8 mouse cellular contexts compared by ENCODE assay signal in the genomic region with DNA sequence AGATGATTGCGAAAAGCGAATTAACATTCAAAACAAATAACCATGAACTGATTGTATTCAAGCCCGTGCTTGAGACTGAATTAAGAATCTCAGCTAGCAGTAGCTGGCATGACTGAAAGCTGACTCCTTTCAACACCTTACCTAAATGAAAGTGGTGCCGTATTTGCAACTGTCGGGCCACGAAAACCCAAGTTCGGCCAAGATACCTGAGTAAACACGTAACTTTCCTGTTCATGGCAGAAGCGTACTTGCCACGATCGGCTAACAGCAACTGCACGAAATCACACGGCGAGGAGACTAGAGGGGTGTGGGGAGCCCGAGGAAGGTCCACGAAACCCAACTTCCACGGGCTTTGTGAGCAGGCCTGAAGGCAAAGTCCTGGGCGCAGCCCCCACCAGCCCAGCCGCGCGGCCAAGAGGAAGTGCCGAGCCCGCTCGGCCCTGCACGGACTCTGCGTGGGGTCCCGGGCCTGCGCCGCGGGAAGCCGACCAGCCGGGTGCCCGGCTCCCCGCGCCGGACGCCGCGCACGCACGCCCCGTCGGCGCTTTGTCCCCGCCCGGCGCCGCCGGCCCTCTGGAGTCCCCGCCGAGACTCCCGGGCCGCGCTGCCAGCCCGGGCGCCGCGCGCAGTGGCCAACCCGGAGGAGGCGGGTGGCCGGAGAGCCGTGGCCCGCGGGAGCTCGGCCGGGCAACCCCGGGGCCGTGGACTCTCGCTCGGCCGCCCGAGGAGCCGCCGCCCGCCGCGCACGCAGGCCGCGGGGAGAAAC. TPM values are rescaled to one million over a fixed set of nuclear protein-coding genes. Genes with fewer than 3 reads are reported as not detected.
DNase-seq lines count a peak whose midpoint lies in the region; ATAC-seq and TF ChIP-seq lines count a peak whose summit lies in the region.

No protein-coding gene starts in this region.

- H3K4me3 ChIP-seq in cortical plate, adult 2 months (ENCODE audit: insufficient read depth, low read length), result peak overlapping the region; percentile 98
- peak overlapping the region; percentile 62 for H3K4me3 ChIP-seq in liver, adult 2 months (ENCODE audit: insufficient read depth, low read depth, low read length)
- peak overlapping the region; percentile 96 for H3K4me3 ChIP-seq in midbrain, postnatal 0 days (ENCODE audit: low read depth, low read length)

- WGBS in liver, adult 2 months, result under 1% methylated on average over 74 of the region's 81 CpGs
- WGBS in midbrain, postnatal 0 days, result under 1% methylated on average over 64 of the region's 81 CpGs

- H3K9ac ChIP-seq in liver, adult 2 months (ENCODE audit: low read depth, low read length), result peak overlapping the region; percentile 87
- peak overlapping the region; percentile 85 for H3K9ac ChIP-seq in midbrain, postnatal 0 days (replicated peaks; ENCODE audit: low read length, poor library complexity, severe bottlenecking)

- no peaks in the 10 kb centered on the region for H3K36me3 ChIP-seq in liver, adult 2 months (ENCODE audit: control insufficient read depth, insufficient read depth, low read length)
- H3K36me3 ChIP-seq in midbrain, postnatal 0 days (ENCODE audit: insufficient read depth, low read length), result no peaks in the 10 kb centered on the region

- no peaks in the 10 kb centered on the region for H3K27me3 ChIP-seq in liver, adult 2 months (ENCODE audit: control insufficient read depth, insufficient read depth, low read length)
- H3K27me3 ChIP-seq in midbrain, postnatal 0 days (ENCODE audit: insufficient read depth, low read length), result no peaks in the 10 kb centered on the region

- no peak for TF ChIP-seq POLR2A in cortical plate, adult 2 months (IDR thresholded peaks at IDR 0.05; ENCODE audit: extremely low read depth, insufficient read depth, low read length)
- TF ChIP-seq POLR2A in liver, adult 2 months (IDR thresholded peaks at IDR 0.05; ENCODE audit: extremely low read depth, insufficient read depth, low read length), result no peak

- peak overlapping the region; percentile 86 for H3K27ac ChIP-seq in cortical plate, adult 2 months (ENCODE audit: insufficient read depth, low read length)
- peak overlapping the region; percentile 75 for H3K27ac ChIP-seq in liver, adult 2 months (replicated peaks; ENCODE audit: insufficient read depth, low read depth, low read length)
- H3K27ac ChIP-seq in midbrain, postnatal 0 days (ENCODE audit: low read depth, low read length), result peak overlapping the region; percentile 85

- peak; percentile 38 to 62 for DNase-seq in spleen, adult 18-20 months
- no peak for DNase-seq in spleen, adult 12 weeks (ENCODE audit: low spot score)
- DNase-seq in kidney, adult 11 months, result peak; percentile 59
- peak; percentile 71 for DNase-seq in liver, adult 2 months (ENCODE audit: extremely low read depth, low read depth, low spot score)
- DNase-seq in midbrain, postnatal 0 days (ENCODE audit: low spot score), result peak; percentile 19
- peak; percentile 77 for DNase-seq in testis, postnatal 10 days (ENCODE audit: low spot score)

- no peak for TF ChIP-seq CTCF in cortical plate, adult 2 months (IDR thresholded peaks at IDR 0.05; ENCODE audit: extremely low read depth, insufficient read depth, low read length)
- no peak for TF ChIP-seq CTCF in liver, adult 2 months (IDR thresholded peaks at IDR 0.05; ENCODE audit: low read depth, low read length)
- no peak for TF ChIP-seq CTCF in midbrain, postnatal 0 days (IDR thresholded peaks at IDR 0.05)

- H3K79me2 ChIP-seq in liver, adult 2 months (ENCODE audit: control insufficient read depth, insufficient read depth, low read length), result peaks cover 10% of the 10 kb centered on the region; the same call in 1 of the 2 replicates

- H3K4me2 ChIP-seq in midbrain, postnatal 0 days (ENCODE audit: low read depth, low read length, poor library complexity, severe bottlenecking), result peak overlapping the region; percentile 56

- ATAC-seq in granulocyte monocyte progenitor cell, adult 5-6 weeks (replicated peaks; ENCODE audit: poor library complexity, severe bottlenecking), result peak; percentile 25; the same call in 1 of the 2 replicates
- ATAC-seq in midbrain, postnatal 0 days (ENCODE audit: low FRiP score), result peak; percentile 71

- peaks cover 5% of the 10 kb centered on the region; the same call in 1 of the 2 replicates for H3K4me1 ChIP-seq in cortical plate, adult 2 months (ENCODE audit: control insufficient read depth, insufficient read depth, low read length)
- H3K4me1 ChIP-seq in liver, adult 2 months (ENCODE audit: control insufficient read depth, insufficient read depth, low read length), result peaks cover 7% of the 10 kb centered on the region
- no peaks in the 10 kb centered on the region for H3K4me1 ChIP-seq in midbrain, postnatal 0 days (ENCODE audit: insufficient read depth, low read length)

- no peaks in the 10 kb centered on the region for H3K9me3 ChIP-seq in midbrain, postnatal 0 days (ENCODE audit: low read length)

RNA-seq across cellular contexts. Expression of a gene that starts 0.8 kb away (rescaled TPM):
- 29.1 and 30.4 TPM in 2 replicates for polyA plus RNA-seq in cortical plate, adult 2 months (2012; rRNA removed)
- 47.5 and 48.2 TPM in 2 replicates for total RNA-seq in granulocyte monocyte progenitor cell, adult 5-6 weeks (2014; fragmentation: Nextera tagmentation)
- 14.7 TPM in 2 replicates for total RNA-seq in granulocyte monocyte progenitor cell, adult 5-6 weeks (2017)
- 21.6 and 23.2 TPM in 2 replicates for total RNA-seq in liver, adult 2 months (2014; rRNA removed)
- polyA plus RNA-seq in liver, adult 2 months (2012; rRNA removed), result 4.1 and 5.8 TPM in 2 replicates
- total RNA-seq in midbrain, postnatal 0 days (2014; rRNA removed), result 16.4 and 27.0 TPM in 2 replicates
- 12.9 and 15.1 TPM in 2 replicates for polyA plus RNA-seq in midbrain, postnatal 0 days (2015; fragmentation: Nextera tagmentation; extraction: Ambion mirVana)
